Mouse (Mus musculus) MEL (cell line): ENCODE measurements around the gene Trpm1. TPM values are rescaled to one million over a fixed set of nuclear protein-coding genes. Genes with fewer than 3 reads are reported as not detected.

Source experiments
- DNase-seq: peaks from one replicate; pipeline ENCODE4 v3.0.0; 2011; ENCODE audit warnings: low read depth, low spot score
- H3K27ac ChIP-seq: 2 replicates; pipeline ENCODE4 v1.5.1; 2012; ENCODE audit warnings: low read depth, mild to moderate bottlenecking, control low read depth, low read length, moderate library complexity; ENCODE audit not compliant: control insufficient read depth
- H3K27me3 ChIP-seq, 2 experiments: fragments of 150-350 bp in 1 of 2; sonication (generic) in 1 of 2; 2 replicates each; pipeline ENCODE4 v1.6.1; 2012; ENCODE audit warnings: low read length in 2 of 2, mild to moderate bottlenecking in 2 of 2, improper control_type of control experiment in 1 of 2, moderate library complexity in 1 of 2; ENCODE audit not compliant: insufficient read depth in 2 of 2, control insufficient read depth in 1 of 2
- H3K36me3 ChIP-seq, 2 experiments: 2 replicates each; pipeline ENCODE4 v1.6.1; 2012 to 2014; ENCODE audit warnings: low read length in 2 of 2, improper control_type of control experiment in 1 of 2, inconsistent platforms in 1 of 2, mild to moderate bottlenecking in 1 of 2; ENCODE audit not compliant: insufficient read depth in 2 of 2, control insufficient read depth in 1 of 2
- H3K4me1 ChIP-seq, 2 experiments: fragments of 150-350 bp in 1 of 2; sonication (generic) in 1 of 2; 2 replicates each; pipeline ENCODE4 v1.6.1; 2012; ENCODE audit warnings: low read length in 2 of 2, improper control_type of control experiment in 1 of 2, mild to moderate bottlenecking in 1 of 2; ENCODE audit not compliant: insufficient read depth in 2 of 2, control insufficient read depth in 1 of 2
- H3K4me3 ChIP-seq, 2 experiments: fragments of 150-350 bp in 1 of 2; sonication (generic) in 1 of 2; 2 replicates each; pipeline ENCODE4 v1.5.1; 2012; ENCODE audit warnings: low read depth in 2 of 2, low read length in 2 of 2, mild to moderate bottlenecking in 2 of 2, moderate library complexity in 2 of 2, control low read depth in 1 of 2, improper control_type of control experiment in 1 of 2; ENCODE audit not compliant: control insufficient read depth in 1 of 2, insufficient read depth in 1 of 2
- H3K79me2 ChIP-seq: 2 replicates; pipeline ENCODE4 v1.6.1; 2012; ENCODE audit warnings: mild to moderate bottlenecking, low read length, moderate library complexity; ENCODE audit not compliant: control insufficient read depth, poor library complexity, insufficient read depth
- H3K9ac ChIP-seq: 2 replicates; pipeline ENCODE4 v1.6.1; 2012; ENCODE audit warnings: low read depth, mild to moderate bottlenecking, control low read depth, low read length, moderate library complexity; ENCODE audit not compliant: control insufficient read depth, poor library complexity, severe bottlenecking
- H3K9me3 ChIP-seq: fragments of 150-350 bp; sonication (generic); replicated peaks from 2 replicates; pipeline ENCODE4 v1.6.1; 2012; ENCODE audit warnings: mild to moderate bottlenecking, low read length, improper control_type of control experiment, moderate library complexity; ENCODE audit not compliant: insufficient read depth
- BHLHE40 ChIP-seq: IDR thresholded peaks from 2 replicates; pipeline ENCODE4 v1.6.1; 2012; ENCODE audit warnings: low read depth, mild to moderate bottlenecking, inconsistent platforms, low read length, improper control_type of control experiment, borderline replicate concordance
- CHD1 ChIP-seq: IDR thresholded peaks from 2 replicates; pipeline ENCODE4 v1.6.1; 2012; ENCODE audit warnings: low read depth, mild to moderate bottlenecking, inconsistent platforms, low read length, improper control_type of control experiment
- E2F4 ChIP-seq: IDR thresholded peaks from 2 replicates; pipeline ENCODE4 v1.6.1; 2011; ENCODE audit warnings: low read depth, low read length, improper control_type of control experiment, borderline replicate concordance
- ELF1 ChIP-seq: IDR thresholded peaks from 2 replicates; pipeline ENCODE4 v1.6.1; 2014; ENCODE audit warnings: low read depth, mild to moderate bottlenecking, inconsistent platforms, low read length, improper control_type of control experiment, moderate library complexity
- ETS1 ChIP-seq: IDR thresholded peaks from 2 replicates; pipeline ENCODE4 v1.6.1; 2012; ENCODE audit warnings: low read depth, mild to moderate bottlenecking, inconsistent platforms, low read length, improper control_type of control experiment, moderate library complexity
- GABPA ChIP-seq: IDR thresholded peaks from 2 replicates; pipeline ENCODE4 v1.6.1; 2012; ENCODE audit warnings: low read depth, mild to moderate bottlenecking, inconsistent platforms, low read length, improper control_type of control experiment, moderate library complexity
- JUND ChIP-seq: IDR thresholded peaks from 2 replicates; pipeline ENCODE4 v1.6.1; 2011; ENCODE audit warnings: low read depth, mild to moderate bottlenecking, improper control_type of control experiment, low read length
- KAT2A ChIP-seq: conservative IDR thresholded peaks from 2 replicates; pipeline ENCODE4 v1.6.1; 2012; ENCODE audit warnings: low read depth, low read length, improper control_type of control experiment, inconsistent platforms
- MAFK ChIP-seq: IDR thresholded peaks from 2 replicates; pipeline ENCODE4 v1.6.1; 2011; ENCODE audit warnings: low read depth, mild to moderate bottlenecking, low read length, improper control_type of control experiment, borderline replicate concordance
- MEF2A ChIP-seq: IDR thresholded peaks from 2 replicates; pipeline ENCODE4 v1.6.1; 2014; ENCODE audit warnings: low read depth, mild to moderate bottlenecking, inconsistent platforms, low read length, improper control_type of control experiment; ENCODE audit not compliant: poor library complexity, insufficient replicate concordance, severe bottlenecking; ENCODE audit errors: extremely low read depth
- MYB ChIP-seq: IDR thresholded peaks from 2 replicates; pipeline ENCODE4 v1.6.1; 2011; ENCODE audit warnings: mild to moderate bottlenecking, low read depth, low read length, improper control_type of control experiment
- MYC ChIP-seq: IDR thresholded peaks from 2 replicates; pipeline ENCODE4 v1.6.1; 2011; ENCODE audit warnings: low read depth, mild to moderate bottlenecking, low read length, improper control_type of control experiment, moderate library complexity
- NELFE ChIP-seq: IDR thresholded peaks from 2 replicates; pipeline ENCODE4 v1.6.1; 2011; ENCODE audit warnings: low read depth, low read length, improper control_type of control experiment
- NRF1 ChIP-seq: IDR thresholded peaks from 2 replicates; pipeline ENCODE4 v1.6.1; 2014; ENCODE audit warnings: low read depth, mild to moderate bottlenecking, inconsistent platforms, low read length, improper control_type of control experiment, moderate library complexity; ENCODE audit not compliant: poor library complexity, insufficient read depth, severe bottlenecking
- POLR2AphosphoS2 ChIP-seq: IDR thresholded peaks from 2 replicates; pipeline ENCODE4 v1.6.1; 2011; ENCODE audit warnings: low read length, improper control_type of control experiment
- TCF12 ChIP-seq: IDR thresholded peaks from 2 replicates; pipeline ENCODE4 v1.6.1; 2014; ENCODE audit warnings: low read depth, mild to moderate bottlenecking, inconsistent platforms, low read length, improper control_type of control experiment, moderate library complexity
- UBTF ChIP-seq: IDR thresholded peaks from 2 replicates; pipeline ENCODE4 v1.6.1; 2012; ENCODE audit warnings: low read depth, mild to moderate bottlenecking, inconsistent platforms, low read length, improper control_type of control experiment, moderate library complexity, borderline replicate concordance; ENCODE audit not compliant: insufficient read depth
- USF1 ChIP-seq: IDR thresholded peaks from 2 replicates; pipeline ENCODE4 v1.6.1; 2014; ENCODE audit warnings: low read depth, mild to moderate bottlenecking, inconsistent platforms, low read length, improper control_type of control experiment, moderate library complexity
- ZC3H11A ChIP-seq: IDR thresholded peaks from 2 replicates; pipeline ENCODE4 v1.6.1; 2012; ENCODE audit warnings: low read depth, mild to moderate bottlenecking, inconsistent platforms, low read length, improper control_type of control experiment
- ZKSCAN1 ChIP-seq: IDR thresholded peaks from 2 replicates; pipeline ENCODE4 v1.6.1; 2012; ENCODE audit warnings: low read depth, mild to moderate bottlenecking, inconsistent platforms, low read length, improper control_type of control experiment, moderate library complexity
- ZNF384 ChIP-seq: IDR thresholded peaks from 2 replicates; pipeline ENCODE4 v1.6.1; 2012; ENCODE audit warnings: low read depth, mild to moderate bottlenecking, inconsistent platforms, low read length, improper control_type of control experiment
- polyA plus RNA-seq, 2 experiments: library from polyadenylated mRNA; stranded (reverse) in 1 of 2; unstranded in 1 of 2; fragments of >175 nt in 1 of 2; fragments of >200 nt in 1 of 2; gene quantifications; 2 replicates each; pipeline versions ENCODE4 v1.2.1 to v1.2.4; 2012; ENCODE audit warnings: low replicate concordance in 2 of 2, low read depth in 1 of 2; ENCODE audit not compliant: insufficient read length in 2 of 2, insufficient read depth in 1 of 2, missing spikeins in 1 of 2
- total RNA-seq: library from RNA; depleted of rRNA; stranded (reverse); fragments of 300-350 nt; gene quantifications from 2 replicates; pipeline ENCODE4 v1.2.3, GENCODE M21; 2012

Trpm1 gene
- total and polyA plus RNA-seq, 3 experiments: not detected

DNA sequence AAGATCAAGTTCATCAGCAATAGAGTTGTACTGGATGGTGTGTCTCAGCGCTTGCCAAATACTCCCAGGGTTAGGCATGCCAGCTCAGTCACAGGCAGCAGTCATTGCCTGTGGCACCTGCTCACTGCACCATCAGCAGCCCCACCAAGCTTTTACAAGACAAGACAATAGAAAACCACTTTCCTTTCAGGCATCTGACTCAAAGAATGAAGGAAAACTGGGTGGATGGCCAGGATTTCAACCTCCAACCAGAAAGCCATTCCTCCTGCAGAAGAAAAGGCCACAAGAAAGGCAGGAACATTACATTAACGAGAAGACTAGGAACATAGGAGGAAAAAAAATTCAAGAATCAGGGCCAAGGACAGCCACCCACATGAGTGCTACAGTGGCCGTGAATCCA lies 100.1 kb downstream of the Trpm1 start:
- no peak overlapping the region for H3K9ac ChIP-seq
- TF ChIP-seq NRF1: no peak
- TF ChIP-seq USF1: no peak
- no peak for TF ChIP-seq UBTF
- TF ChIP-seq ZC3H11A: no peak
- no peak for TF ChIP-seq ETS1
- TF ChIP-seq ELF1: no peak
- no peak for TF ChIP-seq E2F4
- no peak for TF ChIP-seq MYB
- no peak for TF ChIP-seq MAFK

DNA sequence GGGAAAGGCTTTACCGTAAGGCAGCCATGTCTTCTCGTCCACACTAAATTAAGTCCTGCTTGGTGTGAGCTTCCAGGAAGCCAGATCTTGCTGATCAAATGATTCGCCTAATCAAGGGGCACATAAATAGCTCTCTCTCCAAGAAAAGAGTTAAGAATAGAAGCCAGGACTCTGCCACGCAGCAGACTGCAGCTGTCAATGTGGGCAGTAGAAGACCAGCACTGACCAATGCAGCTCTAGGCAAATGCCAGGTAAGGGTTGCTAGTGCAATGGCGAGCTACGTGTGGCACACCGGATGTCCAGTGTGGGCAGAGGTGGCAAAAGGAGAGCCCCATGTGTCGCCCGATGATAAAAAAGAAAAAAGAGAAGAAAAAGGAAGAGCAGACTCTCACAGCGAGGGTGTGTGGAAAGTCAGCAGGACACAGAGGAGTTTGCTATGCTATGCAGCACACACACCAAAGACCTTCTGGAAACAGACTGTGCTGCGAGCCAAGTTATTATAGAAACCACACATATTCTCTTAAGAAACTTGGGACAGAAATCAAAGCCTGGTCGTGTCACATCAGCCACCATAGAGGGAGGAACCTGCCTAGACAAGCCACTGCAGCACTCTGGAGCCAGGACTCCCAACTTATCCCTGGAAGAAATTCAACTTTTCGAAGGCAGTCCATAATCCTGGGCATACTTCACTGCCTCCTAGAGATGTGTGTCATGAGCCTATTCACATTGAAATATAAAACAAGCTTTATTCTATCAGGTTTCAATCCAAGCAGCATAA lies 112.1 kb downstream of the Trpm1 start:
- Histone ChIP-seq H3K9ac (no peak overlapping the region), H3K9me3 (no peaks in the 10 kb centered on the region), H3K36me3 (no peaks in the 10 kb centered on the region), H3K27me3 (no peaks in the 10 kb centered on the region; a peak in 1 of 4 replicates), H3K4me1 (no peaks in the 10 kb centered on the region), H3K79me2 (no peaks in the 10 kb centered on the region), H3K27ac (no peak overlapping the region), H3K4me3 (no peak overlapping the region)
- DNase-seq: no peak
- TF ChIP-seq BHLHE40 (no peak), UBTF (no peak), JUND (no peak), POLR2AphosphoS2 (no peak), TCF12 (no peak)

More for the DNA sequence above, 100.1 kb downstream of the Trpm1 start:
- Histone ChIP-seq H3K36me3 (no peaks in the 10 kb centered on the region), H3K27ac (no peak overlapping the region), H3K9me3 (no peaks in the 10 kb centered on the region), H3K27me3 (peaks cover 0 to 3% of the 10 kb centered on the region in 2 experiments; a peak in 1 of 4 replicates), H3K4me1 (no peaks in the 10 kb centered on the region), H3K4me3 (no peak overlapping the region), H3K79me2 (no peaks in the 10 kb centered on the region)
- DNase-seq: no peak

GRCm38 (mm10) chr7:64266587-64266986 lies 113.0 kb downstream of the Trpm1 start:
- no peak overlapping the region for H3K4me3 ChIP-seq
- no peaks in the 10 kb centered on the region for H3K4me1 ChIP-seq
- no peak for DNase-seq
- no peaks in the 10 kb centered on the region for H3K79me2 ChIP-seq
- TF ChIP-seq MYC (no peak), KAT2A (no peak), ZNF384 (no peak), BHLHE40 (no peak), TCF12 (no peak), ZKSCAN1 (no peak), NRF1 (no peak), GABPA (no peak), USF1 (no peak), JUND (no peak), NELFE (no peak), MEF2A (no peak), MAFK (no peak), CHD1 (no peak)
- H3K27ac ChIP-seq: no peak overlapping the region
- no peaks in the 10 kb centered on the region for H3K9me3 ChIP-seq
- H3K36me3 ChIP-seq: no peaks in the 10 kb centered on the region
- no peaks in the 10 kb centered on the region; a peak in 1 of 4 replicates for H3K27me3 ChIP-seq
- H3K9ac ChIP-seq: no peak overlapping the region
